Mouse (Mus musculus) testis, adult 2 months (tissue): ENCODE measurements around the gene Itga6. TPM values are rescaled to one million over a fixed set of nuclear protein-coding genes. Genes with fewer than 3 reads are reported as not detected.

ENCODE experiments used
- H3K27ac ChIP-seq: fragments of 200-500 bp; 2 replicates; pipeline ENCODE4 v1.5.1; 2012; ENCODE audit warnings: low read depth, low read length; ENCODE audit not compliant: control insufficient read depth, insufficient read depth
- H3K27me3 ChIP-seq: fragments of 200-500 bp; 2 replicates; pipeline ENCODE4 v1.6.1; 2012; ENCODE audit warnings: mild to moderate bottlenecking, low read length, moderate library complexity; ENCODE audit not compliant: control insufficient read depth, insufficient read depth
- H3K36me3 ChIP-seq: fragments of 200-500 bp; 2 replicates; pipeline ENCODE4 v1.6.1; 2012; ENCODE audit warnings: mild to moderate bottlenecking, low read length; ENCODE audit not compliant: control insufficient read depth, insufficient read depth
- H3K4me1 ChIP-seq: fragments of 200-500 bp; 2 replicates; pipeline ENCODE4 v1.6.1; 2012; ENCODE audit warnings: low read length; ENCODE audit not compliant: control insufficient read depth, insufficient read depth
- H3K4me3 ChIP-seq: fragments of 200-500 bp; 2 replicates; pipeline ENCODE4 v1.5.1; 2012; ENCODE audit warnings: low read depth, mild to moderate bottlenecking, low read length, moderate library complexity, mixed read lengths; ENCODE audit not compliant: control insufficient read depth
- CTCF ChIP-seq: fragments of 200-500 bp; IDR thresholded peaks from 2 replicates; pipeline ENCODE4 v1.5.1; 2012; ENCODE audit warnings: low read depth, mild to moderate bottlenecking, inconsistent platforms, low read length, moderate library complexity; ENCODE audit not compliant: control insufficient read depth, insufficient read depth, insufficient replicate concordance
- POLR2A ChIP-seq: fragments of 200-500 bp; IDR thresholded peaks from 2 replicates; pipeline ENCODE4 v1.6.1; 2012; ENCODE audit warnings: low read depth, mild to moderate bottlenecking, inconsistent platforms, low read length, moderate library complexity; ENCODE audit not compliant: control insufficient read depth
- polyA plus RNA-seq: library from polyadenylated mRNA; depleted of rRNA; stranded (reverse); fragments of >200 nt; gene quantifications from 2 replicates; pipeline ENCODE4 v1.2.3, GENCODE M21; 2012

Gene Itga6
- polyA plus RNA-seq, 1 experiment = 5.2 TPM

DNA sequence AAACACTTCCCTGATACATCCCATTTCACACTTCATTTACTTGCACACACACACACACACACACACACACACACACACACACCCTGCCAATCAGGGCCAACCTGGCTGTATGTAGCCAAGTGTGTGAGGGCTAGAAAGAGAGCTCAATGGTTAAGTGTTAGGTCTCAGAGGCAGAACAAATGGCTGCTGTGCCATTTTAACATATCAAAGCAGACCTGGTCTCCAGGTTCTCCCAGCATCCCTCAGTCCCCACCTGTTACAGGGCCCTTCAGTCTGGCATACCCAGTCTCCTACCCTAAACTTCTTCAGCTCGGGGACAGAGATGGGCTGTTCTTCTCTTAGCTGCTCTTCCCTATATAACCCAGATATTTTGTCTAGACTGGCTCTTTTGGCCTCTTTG lies 20.0 kb upstream of the Itga6 start:
- Histone ChIP-seq H3K27ac (no peak overlapping the region), H3K4me1 (no peaks in the 10 kb centered on the region), H3K36me3 (no peaks in the 10 kb centered on the region), H3K27me3 (no peaks in the 10 kb centered on the region), H3K4me3 (no peak overlapping the region)
- TF ChIP-seq CTCF = no peak
- no peak for TF ChIP-seq POLR2A

GRCm38 (mm10) chr2:71726883-71727676 lies 18.3 kb upstream of the Itga6 start:
- no peak overlapping the region for H3K27ac ChIP-seq
- H3K4me3 ChIP-seq = no peak overlapping the region
- H3K36me3 ChIP-seq = no peaks in the 10 kb centered on the region
- H3K4me1 ChIP-seq = no peaks in the 10 kb centered on the region
- no peaks in the 10 kb centered on the region for H3K27me3 ChIP-seq
- TF ChIP-seq CTCF = no peak
- no peak for TF ChIP-seq POLR2A

DNA sequence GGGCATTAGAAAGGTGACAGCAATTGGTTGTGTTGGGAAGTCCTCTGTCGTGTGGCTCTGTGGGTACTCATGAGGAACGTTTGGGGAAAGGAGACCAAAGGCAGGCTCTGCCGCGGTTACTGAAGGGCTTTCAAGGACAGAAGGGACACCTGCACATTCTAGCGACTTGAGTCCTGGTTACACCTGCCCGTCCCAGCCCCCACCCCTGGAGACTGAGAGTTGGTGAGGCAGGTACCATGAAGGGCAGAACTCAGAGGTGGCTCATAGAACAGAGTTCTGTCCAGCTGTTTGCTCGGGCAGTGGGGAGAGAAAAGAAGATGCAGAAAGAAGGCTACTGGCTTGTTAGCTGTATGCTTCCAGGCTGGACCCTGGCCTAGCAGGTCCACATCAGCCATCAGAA lies 17.1 kb upstream of the Itga6 start:
- Histone ChIP-seq H3K27ac (no peak overlapping the region), H3K4me3 (no peak overlapping the region), H3K27me3 (no peaks in the 10 kb centered on the region), H3K36me3 (no peaks in the 10 kb centered on the region), H3K4me1 (no peaks in the 10 kb centered on the region)
- TF ChIP-seq CTCF (no peak), POLR2A (no peak)

- Histone ChIP-seq H3K27ac (no peak overlapping the region), H3K4me3 (no peak overlapping the region), H3K27me3 (no peaks in the 10 kb centered on the region), H3K4me1 (no peaks in the 10 kb centered on the region), H3K36me3 (no peaks in the 10 kb centered on the region)
- TF ChIP-seq CTCF = no peak
- no peak for TF ChIP-seq POLR2A
Observed at GRCm38 (mm10) chr2:71728796-71729195, 16.6 kb upstream of the Itga6 start.

- Histone ChIP-seq H3K36me3 (no peaks in the 10 kb centered on the region), H3K27me3 (no peaks in the 10 kb centered on the region), H3K4me3 (no peak overlapping the region), H3K27ac (no peak overlapping the region), H3K4me1 (no peaks in the 10 kb centered on the region; the same call in 1 of the 2 replicates)
- TF ChIP-seq POLR2A (no peak), CTCF (no peak)
Observed at GRCm38 (mm10) chr2:71730623-71731612, 14.5 kb upstream of the Itga6 start.

GRCm38 (mm10) chr2:71734792-71735392 lies 10.5 kb upstream of the Itga6 start:
- Histone ChIP-seq H3K4me3 (no peak overlapping the region), H3K4me1 (no peaks in the 10 kb centered on the region; the same call in 1 of the 2 replicates), H3K27ac (no peak overlapping the region), H3K27me3 (no peaks in the 10 kb centered on the region), H3K36me3 (no peaks in the 10 kb centered on the region)
- TF ChIP-seq CTCF = no peak
- TF ChIP-seq POLR2A = no peak

- Histone ChIP-seq H3K36me3 (no peaks in the 10 kb centered on the region), H3K4me3 (no peak overlapping the region), H3K4me1 (no peaks in the 10 kb centered on the region; the same call in 1 of the 2 replicates), H3K27ac (no peak overlapping the region), H3K27me3 (no peaks in the 10 kb centered on the region)
- TF ChIP-seq CTCF = no peak
Observed at GRCm38 (mm10) chr2:71735541-71736159, 9.8 kb upstream of the Itga6 start.
